Mouse (Mus musculus) liver, embryonic 16.5 days (tissue): Measurements from ENCODE around the gene Btbd1. TPM values are rescaled to one million over a fixed set of nuclear protein-coding genes. Genes with fewer than 3 reads are reported as not detected.
"Not testable (repeated sequence)": the region's sequence is repeated elsewhere in the genome, so short reads cannot be mapped to it uniquely, and the experiment has no call there.

Source experiments
- ATAC-seq: fragments of 200-750 bp; cut with Nextera tagmentation; 2 replicates; pipeline ENCODE4 v1.8.0; 2017; ENCODE audit warnings: low read depth, mild to moderate bottlenecking, moderate number of reproducible peaks, moderate library complexity
- H3K27ac ChIP-seq: fragments of 300-500 bp; sonication (generic); 2 replicates; pipeline ENCODE4 v1.5.1; 2014; ENCODE audit warnings: mild to moderate bottlenecking, low read length
- H3K27me3 ChIP-seq: fragments of 300-500 bp; sonication (generic); 2 replicates; pipeline ENCODE4 v1.6.1; 2014; ENCODE audit warnings: low read depth, low read length, mixed read lengths; ENCODE audit not compliant: control insufficient read depth, insufficient read depth
- H3K36me3 ChIP-seq: fragments of 300-500 bp; sonication (generic); 2 replicates; pipeline ENCODE4 v1.6.1; 2014; ENCODE audit warnings: mild to moderate bottlenecking; ENCODE audit not compliant: control insufficient read depth, insufficient read depth
- H3K4me1 ChIP-seq: fragments of 300-500 bp; sonication (generic); 2 replicates; pipeline ENCODE4 v1.6.1; 2014; ENCODE audit warnings: low read depth, low read length, mixed read lengths; ENCODE audit not compliant: control insufficient read depth
- H3K4me2 ChIP-seq: fragments of 300-500 bp; sonication (generic); 2 replicates; pipeline ENCODE4 v1.6.1; 2014; ENCODE audit warnings: low read depth, low read length, mixed read lengths
- H3K4me3 ChIP-seq: fragments of 300-500 bp; sonication (generic); 2 replicates; pipeline ENCODE4 v1.5.1; 2014; ENCODE audit warnings: low read depth, mild to moderate bottlenecking, low read length
- H3K9ac ChIP-seq: fragments of 300-500 bp; sonication (generic); 2 replicates; pipeline ENCODE4 v1.6.1; 2014; ENCODE audit warnings: low read depth, low read length
- H3K9me3 ChIP-seq: fragments of 300-500 bp; sonication (generic); replicated peaks from 2 replicates; pipeline ENCODE4 v1.6.1; 2016; ENCODE audit warnings: low read length; ENCODE audit not compliant: control insufficient read depth
- WGBS: fragments of 180-500 bp; shearing (Covaris S2); extraction: QIAGEN DNeasy Blood & Tissue Kit; methylation state at CpG from one replicate; pipeline ENCODE4 v1.1.7; 2014; ENCODE audit not compliant: insufficient replicate concordance; 5-methylcytosine and 5-hydroxymethylcytosine counted together
- polyA plus RNA-seq: library from polyadenylated mRNA; unstranded; fragments of >200 nt; fragmentation: Nextera tagmentation; extraction: Ambion mirVana; gene quantifications from 2 replicates; pipeline ENCODE4 v1.2.1, GENCODE M21; 2015

Btbd1 gene
- polyA plus RNA-seq, 1 experiment from 2014 or later: 14.0 TPM

GRCm38 (mm10) chr7:81845313-81845712, 16.1 kb upstream of the Btbd1 start:
- H3K27ac ChIP-seq: no peak overlapping the region
- ATAC-seq: no peak
- H3K9me3 ChIP-seq: no peaks in the 10 kb centered on the region
- no peak overlapping the region for H3K9ac ChIP-seq
- no peaks in the 10 kb centered on the region for H3K36me3 ChIP-seq
- no peak overlapping the region for H3K4me2 ChIP-seq
- no peak overlapping the region for H3K4me3 ChIP-seq
- peaks cover 12% of the 10 kb centered on the region for H3K27me3 ChIP-seq
- 52% methylated on average over 3 of the region's 3 CpGs for WGBS
- H3K4me1 ChIP-seq: no peaks in the 10 kb centered on the region

GRCm38 (mm10) chr7:81844801-81845200, 15.6 kb upstream of the Btbd1 start:
- no peaks in the 10 kb centered on the region for H3K9me3 ChIP-seq
- no peaks in the 10 kb centered on the region for H3K36me3 ChIP-seq
- ATAC-seq: no peak
- H3K4me1 ChIP-seq: no peaks in the 10 kb centered on the region
- no peak overlapping the region for H3K4me2 ChIP-seq
- peaks cover 12% of the 10 kb centered on the region for H3K27me3 ChIP-seq
- no peak overlapping the region for H3K27ac ChIP-seq
- WGBS: 68% methylated on average over 11 of the region's 11 CpGs
- H3K4me3 ChIP-seq: no peak overlapping the region
- H3K9ac ChIP-seq: no peak overlapping the region

GRCm38 (mm10) chr7:81843903-81844302, 14.7 kb upstream of the Btbd1 start:
- Histone ChIP-seq H3K4me1 (no peaks in the 10 kb centered on the region), H3K4me2 (no peak overlapping the region), H3K27ac (no peak overlapping the region), H3K9me3 (no peaks in the 10 kb centered on the region), H3K4me3 (no peak overlapping the region), H3K36me3 (no peaks in the 10 kb centered on the region), H3K9ac (no peak overlapping the region), H3K27me3 (peaks cover 12% of the 10 kb centered on the region)
- ATAC-seq: no peak
- WGBS: 64% methylated on average over 8 of the region's 8 CpGs

GRCm38 (mm10) chr7:81842998-81843397, 13.8 kb upstream of the Btbd1 start:
- Histone ChIP-seq H3K4me2 (no peak overlapping the region), H3K9me3 (no peaks in the 10 kb centered on the region), H3K27ac (no peak overlapping the region), H3K9ac (no peak overlapping the region), H3K4me3 (no peak overlapping the region), H3K36me3 (no peaks in the 10 kb centered on the region), H3K4me1 (no peaks in the 10 kb centered on the region), H3K27me3 (peaks cover 12% of the 10 kb centered on the region)
- ATAC-seq: no peak
- 13% methylated on average over 1 of the region's 1 CpGs for WGBS

- Histone ChIP-seq H3K27ac (no peak overlapping the region), H3K9me3 (no peaks in the 10 kb centered on the region), H3K4me2 (no peak overlapping the region), H3K27me3 (peaks cover 10% of the 10 kb centered on the region), H3K4me1 (no peaks in the 10 kb centered on the region), H3K36me3 (no peaks in the 10 kb centered on the region), H3K4me3 (no peak overlapping the region), H3K9ac (no peak overlapping the region)
- whole genome bisulfite sequencing: 73% methylated on average over 7 of the region's 7 CpGs
- no peak for ATAC-seq
These were observed 12.9 kb upstream of the Btbd1 start for GRCm38 (mm10) chr7:81842141-81842540.

- H3K27ac ChIP-seq: no peak overlapping the region
- H3K27me3 ChIP-seq: peaks cover 8% of the 10 kb centered on the region; the same call in 1 of the 2 replicates
- H3K36me3 ChIP-seq: no peaks in the 10 kb centered on the region
- ATAC-seq: no peak
- H3K4me3 ChIP-seq: no peak overlapping the region
- no peaks in the 10 kb centered on the region for H3K9me3 ChIP-seq
- H3K9ac ChIP-seq: no peak overlapping the region
- H3K4me1 ChIP-seq: no peaks in the 10 kb centered on the region
- WGBS: 63% methylated on average over 6 of the region's 6 CpGs
- no peak overlapping the region for H3K4me2 ChIP-seq
These were observed 12.2 kb upstream of the Btbd1 start for GRCm38 (mm10) chr7:81841439-81841838.

- no peak for ATAC-seq
- 69% methylated on average over 7 of the region's 7 CpGs for WGBS
- H3K4me1 ChIP-seq: no peaks in the 10 kb centered on the region
These were observed 11.5 kb upstream of the Btbd1 start for GRCm38 (mm10) chr7:81840661-81841181.

GRCm38 (mm10) chr7:81839746-81840145, 10.5 kb upstream of the Btbd1 start:
- H3K9me3 ChIP-seq: no peaks in the 10 kb centered on the region
- H3K4me3 ChIP-seq: no peak overlapping the region
- H3K27me3 ChIP-seq: 0 out of 2 replicates have a peak, but pooled peaks cover 1% of the 10 kb centered on the region
- no peak overlapping the region for H3K9ac ChIP-seq
- H3K36me3 ChIP-seq: no peaks in the 10 kb centered on the region
- WGBS: 47% methylated on average over 6 of the region's 6 CpGs
- no peak for ATAC-seq
- H3K4me1 ChIP-seq: no peaks in the 10 kb centered on the region
- no peak overlapping the region for H3K4me2 ChIP-seq
- no peak overlapping the region for H3K27ac ChIP-seq

More at GRCm38 (mm10) chr7:81840661-81841181, 11.5 kb upstream of the Btbd1 start:
- Histone ChIP-seq H3K27me3 (0 out of 2 replicates have a peak, but pooled peaks cover 8% of the 10 kb centered on the region), H3K4me3 (no peak overlapping the region), H3K9ac (no peak overlapping the region), H3K9me3 (no peaks in the 10 kb centered on the region), H3K27ac (no peak overlapping the region), H3K36me3 (no peaks in the 10 kb centered on the region), H3K4me2 (no peak overlapping the region)

- H3K4me1 ChIP-seq, H3K9me3 ChIP-seq, H3K27me3 ChIP-seq, H3K4me3 ChIP-seq, H3K9ac ChIP-seq, H3K36me3 ChIP-seq, ATAC-seq, H3K27ac ChIP-seq, H3K4me2 ChIP-seq: not testable (repeated sequence)
- 64% methylated on average over 5 of the region's 5 CpGs for WGBS
These were observed 8.5 kb upstream of the Btbd1 start for GRCm38 (mm10) chr7:81837771-81838170.
